Mouse (Mus musculus) adrenal gland, postnatal 4 days (tissue): ENCODE results near the gene Kcnk13. TPM values are rescaled to one million over a fixed set of nuclear protein-coding genes. Genes with fewer than 3 reads are reported as not detected.

Source experiments
- DNase-seq, 2 experiments: peaks; one replicate each; pipeline ENCODE4 v3.0.0; 2021 to 2022; ENCODE audit warnings: low spot score in 2 of 2, mixed read lengths in 2 of 2
- total RNA-seq, 2 experiments: library from RNA; stranded (reverse); gene quantifications; 2 replicates each; pipeline ENCODE4 v1.2.3; 2021

Kcnk13 gene
- total RNA-seq, 2 experiments from 2014 or later: 1.6 to 1.8 TPM

GRCm38 (mm10) chr12:100012839-100013238, 48.5 kb downstream of the Kcnk13 start:
- no peak for DNase-seq

GRCm38 (mm10) chr12:100015146-100015545, 50.8 kb downstream of the Kcnk13 start:
- DNase-seq: no peak

GRCm38 (mm10) chr12:100017709-100018108, 53.4 kb downstream of the Kcnk13 start:
- DNase-seq: no peak

GRCm38 (mm10) chr12:100022490-100022889, 58.2 kb downstream of the Kcnk13 start:
- DNase-seq: no peak

- DNase-seq: no peak
These were observed 59.6 kb downstream of the Kcnk13 start for GRCm38 (mm10) chr12:100023821-100024365.

- DNase-seq: no peak
These were observed 61.4 kb downstream of the Kcnk13 start for GRCm38 (mm10) chr12:100025675-100026074.

- DNase-seq: no peak
These were observed 62.5 kb downstream of the Kcnk13 start for GRCm38 (mm10) chr12:100026715-100027245.

- no peak for DNase-seq
These were observed 63.0 kb downstream of the Kcnk13 start for GRCm38 (mm10) chr12:100027281-100027680.

GRCm38 (mm10) chr12:100031681-100032080, 67.4 kb downstream of the Kcnk13 start:
- DNase-seq: no peak

- DNase-seq: no peak
These were observed 68.2 kb downstream of the Kcnk13 start for GRCm38 (mm10) chr12:100032521-100032920.

GRCm38 (mm10) chr12:100038741-100039262, 74.5 kb downstream of the Kcnk13 start:
- no peak for DNase-seq

- no peak for DNase-seq
These were observed 77.8 kb downstream of the Kcnk13 start for GRCm38 (mm10) chr12:100042116-100042515.

- DNase-seq: no peak
These were observed 80.4 kb downstream of the Kcnk13 start for GRCm38 (mm10) chr12:100044704-100045103.

GRCm38 (mm10) chr12:100050552-100050951, 86.3 kb downstream of the Kcnk13 start:
- no peak for DNase-seq

GRCm38 (mm10) chr12:100053617-100054016, 89.3 kb downstream of the Kcnk13 start:
- no peak for DNase-seq

- DNase-seq: no peak
These were observed 96.8 kb downstream of the Kcnk13 start for GRCm38 (mm10) chr12:100061071-100061470.

- no peak for DNase-seq
These were observed 97.5 kb downstream of the Kcnk13 start for GRCm38 (mm10) chr12:100061826-100062225.

GRCm38 (mm10) chr12:100062584-100062983, 98.3 kb downstream of the Kcnk13 start:
- DNase-seq: no peak

- DNase-seq: no peak
These were observed 100.8 kb downstream of the Kcnk13 start for GRCm38 (mm10) chr12:100065109-100065508.

- DNase-seq: no peak
These were observed 103.2 kb downstream of the Kcnk13 start for GRCm38 (mm10) chr12:100067477-100067876.

- no peak for DNase-seq
These were observed 108.9 kb downstream of the Kcnk13 start for GRCm38 (mm10) chr12:100073201-100073672.

- no peak for DNase-seq
These were observed 111.4 kb downstream of the Kcnk13 start for GRCm38 (mm10) chr12:100075715-100076114.
